Mouse (Mus musculus): ENCODE data around the gene A630076J17Rik. TPM values are rescaled to one million over a fixed set of nuclear protein-coding genes. Genes with fewer than 3 reads are reported as not detected.

The A630076J17Rik gene
- polyA plus RNA-seq, 1 experiment from 2014 or later = not detected

- no peak for ATAC-seq (ENCODE audit: insufficient number of reproducible peaks, insufficient read depth, low FRiP score, low TSS enrichment, low read depth)
- Histone ChIP-seq H3K36me3 (no peaks in the 10 kb centered on the region), H3K9ac (no peak overlapping the region), H3K9me3 (no peaks in the 10 kb centered on the region), H3K4me2 (no peak overlapping the region), H3K27me3 (peaks cover 10% of the 10 kb centered on the region), H3K4me1 (peaks cover 12% of the 10 kb centered on the region), H3K27ac (no peak overlapping the region), H3K4me3 (no peak overlapping the region)
- 37% methylated on average over 4 of the region's 4 CpGs for WGBS
Observed at GRCm38 (mm10) chr3:107231202-107231601, 788 bp downstream of the A630076J17Rik start.

- no peaks in the 10 kb centered on the region for H3K36me3 ChIP-seq
- peak overlapping the region; percentile 40 for H3K4me2 ChIP-seq
- H3K9me3 ChIP-seq = no peaks in the 10 kb centered on the region
- H3K9ac ChIP-seq = no peak overlapping the region
- H3K4me1 ChIP-seq = peaks cover 12% of the 10 kb centered on the region
- peaks cover 10% of the 10 kb centered on the region for H3K27me3 ChIP-seq
- WGBS = 9% methylated on average over 11 of the region's 11 CpGs
- no peak for ATAC-seq (ENCODE audit: insufficient number of reproducible peaks, insufficient read depth, low FRiP score, low TSS enrichment, low read depth)
- no peak overlapping the region for H3K4me3 ChIP-seq
- H3K27ac ChIP-seq = no peak overlapping the region
Observed at GRCm38 (mm10) chr3:107233351-107233813, 3.0 kb downstream of the A630076J17Rik start.

GRCm38 (mm10) chr3:107233945-107234344, 3.5 kb downstream of the A630076J17Rik start:
- Histone ChIP-seq H3K9ac (no peak overlapping the region; the same call in 1 of the 2 replicates), H3K4me3 (no peak overlapping the region), H3K4me2 (no peak overlapping the region), H3K27ac (no peak overlapping the region), H3K4me1 (peaks cover 12% of the 10 kb centered on the region), H3K9me3 (no peaks in the 10 kb centered on the region), H3K36me3 (no peaks in the 10 kb centered on the region), H3K27me3 (peaks cover 10% of the 10 kb centered on the region)
- 33% methylated on average over 2 of the region's 2 CpGs for WGBS
- no peak for ATAC-seq (ENCODE audit: insufficient number of reproducible peaks, insufficient read depth, low FRiP score, low TSS enrichment, low read depth)

GRCm38 (mm10) chr3:107238051-107238450, 7.6 kb downstream of the A630076J17Rik start:
- Histone ChIP-seq H3K4me1 (peaks cover 9% of the 10 kb centered on the region; the same call in 1 of the 2 replicates), H3K4me3 (no peak overlapping the region), H3K9ac (no peak overlapping the region), H3K4me2 (no peak overlapping the region), H3K9me3 (no peaks in the 10 kb centered on the region), H3K36me3 (no peaks in the 10 kb centered on the region), H3K27ac (no peak overlapping the region), H3K27me3 (peaks cover 3% of the 10 kb centered on the region)
- ATAC-seq (ENCODE audit: insufficient number of reproducible peaks, insufficient read depth, low FRiP score, low TSS enrichment, low read depth) = no peak
- 47% methylated on average over 2 of the region's 2 CpGs for WGBS

- Histone ChIP-seq H3K9me3 (no peaks in the 10 kb centered on the region), H3K4me3 (no peak overlapping the region), H3K4me1 (peaks cover 6% of the 10 kb centered on the region; the same call in 1 of the 2 replicates), H3K36me3 (no peaks in the 10 kb centered on the region), H3K4me2 (no peak overlapping the region), H3K27me3 (no peaks in the 10 kb centered on the region), H3K9ac (no peak overlapping the region), H3K27ac (no peak overlapping the region)
- no peak for ATAC-seq (ENCODE audit: insufficient number of reproducible peaks, insufficient read depth, low FRiP score, low TSS enrichment, low read depth)
- WGBS = 81% methylated on average over 8 of the region's 8 CpGs
Observed at GRCm38 (mm10) chr3:107238471-107238980, 8.1 kb downstream of the A630076J17Rik start.

GRCm38 (mm10) chr3:107239607-107240006, 9.2 kb downstream of the A630076J17Rik start, which contains the start of gene Prok1:
Gene Prok1, minus strand, starts transcription at chr3:107239707.
- H3K4me1 ChIP-seq = peaks cover 6% of the 10 kb centered on the region; the same call in 1 of the 2 replicates
- H3K4me2 ChIP-seq = no peak within 1 kb of the TSS
- no peaks in the 10 kb centered on the region for H3K36me3 ChIP-seq
- WGBS = 85% methylated on average over 9 of the region's 9 CpGs
- H3K4me3 ChIP-seq = no peak within 1 kb of the TSS
- no peaks in the 10 kb centered on the region; the same call in 1 of the 2 replicates for H3K27me3 ChIP-seq
- no peaks in the 10 kb centered on the region for H3K9me3 ChIP-seq
- no peak for ATAC-seq (ENCODE audit: insufficient number of reproducible peaks, insufficient read depth, low FRiP score, low TSS enrichment, low read depth)
- H3K9ac ChIP-seq = no peak within 1 kb of the TSS
- H3K27ac ChIP-seq = no peak within 1 kb of the TSS

GRCm38 (mm10) chr3:107241389-107242094, 11.1 kb downstream of the A630076J17Rik start:
- no peak for ATAC-seq (ENCODE audit: insufficient number of reproducible peaks, insufficient read depth, low FRiP score, low TSS enrichment, low read depth)
- WGBS = 41% methylated on average over 14 of the region's 14 CpGs
- Histone ChIP-seq H3K36me3 (no peaks in the 10 kb centered on the region), H3K9ac (no peak overlapping the region), H3K4me2 (no peak overlapping the region), H3K4me3 (no peak overlapping the region), H3K27ac (no peak overlapping the region), H3K27me3 (no peaks in the 10 kb centered on the region; the same call in 1 of the 2 replicates), H3K4me1 (peaks cover 6% of the 10 kb centered on the region; the same call in 1 of the 2 replicates), H3K9me3 (no peaks in the 10 kb centered on the region)

- no peaks in the 10 kb centered on the region for H3K9me3 ChIP-seq
- no peaks in the 10 kb centered on the region for H3K36me3 ChIP-seq
- H3K27me3 ChIP-seq = no peaks in the 10 kb centered on the region; the same call in 1 of the 2 replicates
- H3K4me1 ChIP-seq = peaks cover 16% of the 10 kb centered on the region
- H3K4me2 ChIP-seq = peak overlapping the region; percentile 14; the same call in 1 of the 2 replicates
- no peak for ATAC-seq (ENCODE audit: insufficient number of reproducible peaks, insufficient read depth, low FRiP score, low TSS enrichment, low read depth)
- WGBS = 72% methylated on average over 6 of the region's 6 CpGs
- no peak overlapping the region for H3K9ac ChIP-seq
- H3K27ac ChIP-seq = no peak overlapping the region
- no peak overlapping the region for H3K4me3 ChIP-seq
Observed at GRCm38 (mm10) chr3:107246876-107247275, 16.5 kb downstream of the A630076J17Rik start.

- no peak for ATAC-seq (ENCODE audit: insufficient number of reproducible peaks, insufficient read depth, low FRiP score, low TSS enrichment, low read depth)
- H3K4me3 ChIP-seq = no peak overlapping the region
- H3K36me3 ChIP-seq = no peaks in the 10 kb centered on the region
- no peak overlapping the region for H3K9ac ChIP-seq
- peaks cover 16% of the 10 kb centered on the region for H3K4me1 ChIP-seq
- no peak overlapping the region for H3K27ac ChIP-seq
- 55% methylated on average over 3 of the region's 3 CpGs for WGBS
- H3K4me2 ChIP-seq = no peak overlapping the region
- no peaks in the 10 kb centered on the region; the same call in 1 of the 2 replicates for H3K27me3 ChIP-seq
- no peaks in the 10 kb centered on the region for H3K9me3 ChIP-seq
Observed at GRCm38 (mm10) chr3:107249042-107249441, 18.6 kb downstream of the A630076J17Rik start.

GRCm38 (mm10) chr3:107250320-107250719, 19.9 kb downstream of the A630076J17Rik start:
- Histone ChIP-seq H3K9me3 (no peaks in the 10 kb centered on the region), H3K4me3 (no peak overlapping the region), H3K36me3 (no peaks in the 10 kb centered on the region), H3K27ac (no peak overlapping the region), H3K9ac (no peak overlapping the region), H3K4me2 (no peak overlapping the region), H3K4me1 (peaks cover 16% of the 10 kb centered on the region), H3K27me3 (no peaks in the 10 kb centered on the region)
- WGBS = 68% methylated on average over 2 of the region's 2 CpGs
- no peak for ATAC-seq (ENCODE audit: insufficient number of reproducible peaks, insufficient read depth, low FRiP score, low TSS enrichment, low read depth)

GRCm38 (mm10) chr3:107252035-107252434, 21.6 kb downstream of the A630076J17Rik start:
- Histone ChIP-seq H3K4me1 (peaks cover 13% of the 10 kb centered on the region), H3K27me3 (no peaks in the 10 kb centered on the region), H3K27ac (no peak overlapping the region), H3K36me3 (no peaks in the 10 kb centered on the region), H3K4me2 (no peak overlapping the region), H3K4me3 (no peak overlapping the region), H3K9ac (no peak overlapping the region), H3K9me3 (no peaks in the 10 kb centered on the region)
- 74% methylated on average over 4 of the region's 4 CpGs for WGBS
- ATAC-seq (ENCODE audit: insufficient number of reproducible peaks, insufficient read depth, low FRiP score, low TSS enrichment, low read depth) = no peak

- WGBS = 85% methylated on average over 5 of the region's 5 CpGs
- H3K9ac ChIP-seq = no peak overlapping the region
- 0 out of 2 replicates have a peak, but pooled peaks cover 4% of the 10 kb centered on the region for H3K4me1 ChIP-seq
- no peak overlapping the region for H3K27ac ChIP-seq
- ATAC-seq (ENCODE audit: insufficient number of reproducible peaks, insufficient read depth, low FRiP score, low TSS enrichment, low read depth) = no peak
- no peak overlapping the region for H3K4me2 ChIP-seq
- H3K9me3 ChIP-seq = no peaks in the 10 kb centered on the region
- H3K27me3 ChIP-seq = no peaks in the 10 kb centered on the region
- no peak overlapping the region for H3K4me3 ChIP-seq
- no peaks in the 10 kb centered on the region for H3K36me3 ChIP-seq
Observed at GRCm38 (mm10) chr3:107253925-107254324, 23.5 kb downstream of the A630076J17Rik start.

Data from embryonic facial prominence, embryonic 13.5 days (tissue).